Mouse (Mus musculus): Measurements from ENCODE around the gene Tnnt2. TPM values are rescaled to one million over a fixed set of nuclear protein-coding genes. Genes with fewer than 3 reads are reported as not detected.
A peak's percentile ranks its signal among the peaks of the same experiment; 100 is the strongest.

Tnnt2 gene
- polyA plus RNA-seq (2016; fragmentation: Nextera tagmentation; extraction: Ambion mirVana), result 13.3 and 19.4 TPM in 2 replicates

DNA sequence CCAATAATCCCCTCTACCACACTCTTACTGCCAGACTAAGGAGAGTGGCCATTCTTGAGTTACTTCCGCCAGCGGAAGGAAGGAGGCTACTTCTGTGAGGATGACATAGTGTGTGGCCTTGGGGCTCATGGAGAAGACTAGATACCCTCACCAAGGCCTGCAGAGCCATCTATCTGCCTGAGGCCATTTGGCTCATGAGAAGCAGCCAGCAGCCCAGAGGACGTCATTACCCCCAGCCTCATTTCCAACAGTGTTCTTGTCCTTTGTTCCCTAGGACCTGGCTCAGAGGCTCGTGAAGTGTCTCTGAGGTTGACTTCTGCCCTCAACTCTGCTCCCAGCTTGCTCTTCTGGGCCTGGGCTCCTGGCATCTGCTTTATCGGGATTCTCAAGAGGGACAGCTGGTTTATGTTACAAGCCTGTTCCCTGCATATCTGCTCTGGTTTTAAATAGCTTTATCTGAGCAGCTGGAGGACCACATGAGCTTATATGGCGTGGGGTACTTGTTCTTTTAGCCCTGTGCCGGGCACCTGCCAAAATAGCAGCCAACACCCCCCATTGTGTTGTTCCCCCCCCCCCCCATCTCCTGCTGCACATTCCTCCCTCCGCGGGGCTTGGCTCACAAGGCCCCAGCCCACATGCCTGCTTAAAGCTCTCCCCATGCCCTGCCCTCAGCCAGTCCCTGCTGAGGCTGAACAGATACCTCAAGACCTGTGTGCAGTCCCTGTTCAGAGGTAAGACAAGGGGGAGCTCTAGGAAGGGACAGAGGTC is at the start of gene Tnnt2:
Gene Tnnt2 (plus strand): TSS at position 639 of the 768 bp plus-strand sequence.
- no peak within 1 kb of the TSS for H3K4me3 ChIP-seq
- no peaks in the 10 kb centered on the region for H3K4me1 ChIP-seq
- H3K9me3 ChIP-seq, result no peaks in the 10 kb centered on the region
- H3K9ac ChIP-seq, result no peak within 1 kb of the TSS
- H3K4me2 ChIP-seq (replicated peaks), result no peak within 1 kb of the TSS
- no peaks in the 10 kb centered on the region for H3K27me3 ChIP-seq (replicated peaks)
- H3K36me3 ChIP-seq, result no peaks in the 10 kb centered on the region
- no peak within 1 kb of the TSS for H3K27ac ChIP-seq
- WGBS, result 51% methylated on average over 9 of the region's 9 CpGs
- no peak for ATAC-seq (ENCODE audit: low FRiP score, low read depth)

DNA sequence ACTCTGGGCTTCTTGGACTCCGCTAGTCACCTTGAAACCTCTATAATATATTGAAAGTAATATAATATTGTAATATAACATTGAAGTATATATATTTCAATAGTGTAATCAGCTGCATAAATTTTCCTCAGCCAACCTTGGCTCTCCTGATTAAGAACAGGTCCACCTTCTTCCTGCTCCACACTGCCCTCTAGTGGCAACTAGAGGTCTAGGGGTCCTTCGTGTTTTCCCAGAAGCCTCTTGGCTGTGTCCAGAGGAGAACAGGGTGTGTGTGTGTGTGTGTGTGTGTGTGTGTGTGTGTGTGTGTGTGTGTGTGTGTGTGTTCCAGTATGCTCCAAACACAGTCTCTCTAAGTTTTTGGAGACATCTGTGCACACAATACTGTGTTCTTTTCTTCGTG is 48.4 kb upstream of the Tnnt2 start:
- WGBS, result 53% methylated on average over 3 of the region's 3 CpGs
- Histone ChIP-seq H3K4me3 (no peak overlapping the region), H3K4me1 (peaks cover 9% of the 10 kb centered on the region), H3K4me2 (replicated peaks) (no peak overlapping the region), H3K36me3 (no peaks in the 10 kb centered on the region), H3K9ac (no peak overlapping the region), H3K27me3 (replicated peaks) (0 out of 2 replicates have a peak, but pooled peaks cover under 1% of the 10 kb centered on the region), H3K9me3 (no peaks in the 10 kb centered on the region), H3K27ac (no peak overlapping the region)
- 0 out of 2 replicates have a peak, but pooled peaks have one; percentile 42 for ATAC-seq (ENCODE audit: low FRiP score, low read depth)

GRCm38 (mm10) chr1:135788708-135789107 is 47.4 kb upstream of the Tnnt2 start:
- no peaks in the 10 kb centered on the region for H3K36me3 ChIP-seq
- 0 out of 2 replicates have a peak, but pooled peaks cover 3% of the 10 kb centered on the region for H3K27me3 ChIP-seq (replicated peaks)
- H3K27ac ChIP-seq, result no peak overlapping the region
- H3K4me3 ChIP-seq, result no peak overlapping the region
- no peak for ATAC-seq (ENCODE audit: low FRiP score, low read depth)
- H3K9ac ChIP-seq, result no peak overlapping the region
- H3K9me3 ChIP-seq, result no peaks in the 10 kb centered on the region
- peak overlapping the region; percentile 22; the same call in 1 of the 2 replicates for H3K4me2 ChIP-seq (replicated peaks)
- 30% methylated on average over 10 of the region's 10 CpGs for WGBS
- H3K4me1 ChIP-seq, result peaks cover 11% of the 10 kb centered on the region

- ATAC-seq (ENCODE audit: low FRiP score, low read depth), result 0 out of 2 replicates have a peak, but pooled peaks have one; percentile 8
- 12% methylated on average over 5 of the region's 5 CpGs for WGBS
Measured at GRCm38 (mm10) chr1:135789815-135790214, 46.3 kb upstream of the Tnnt2 start.

DNA sequence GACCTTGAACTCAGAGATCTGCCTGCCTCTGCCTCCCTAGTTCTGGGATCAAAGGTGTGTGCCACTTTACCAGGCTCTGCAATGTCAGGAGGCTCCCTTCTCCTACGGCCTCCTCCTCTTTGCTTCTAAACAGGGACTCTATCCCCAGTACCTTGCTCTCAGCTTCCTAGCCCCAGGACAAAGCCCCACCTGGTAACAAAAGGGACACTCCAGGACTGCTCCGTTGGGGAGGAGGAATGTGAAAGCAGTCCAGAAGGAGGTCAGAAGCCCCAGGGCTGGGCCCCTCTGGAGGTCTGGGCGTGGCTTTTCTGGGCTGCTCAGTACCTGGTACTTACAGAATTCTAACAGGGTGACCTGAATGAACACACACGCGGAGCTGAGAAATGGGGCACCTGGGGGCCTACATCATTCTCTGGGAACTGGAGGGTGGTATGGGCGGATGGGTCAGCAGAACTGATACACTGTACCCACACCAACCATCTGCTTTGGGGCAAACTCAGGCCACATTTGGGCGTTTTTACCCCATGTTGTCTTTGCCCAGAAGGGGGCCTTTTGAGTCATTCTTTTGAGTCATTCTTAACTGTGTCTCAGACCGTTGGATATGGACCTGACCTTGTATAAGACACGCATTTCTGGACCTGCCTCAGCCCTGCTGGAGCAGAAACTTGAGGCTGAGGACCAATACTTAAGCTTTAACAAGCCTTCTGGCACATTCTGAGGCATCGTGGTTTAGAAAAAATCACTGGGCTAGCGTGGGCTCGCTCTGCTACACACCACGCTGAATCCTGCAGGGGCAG is 43.8 kb upstream of the Tnnt2 start:
- no peak overlapping the region for H3K4me3 ChIP-seq
- no peak overlapping the region for H3K4me2 ChIP-seq (replicated peaks)
- no peak for ATAC-seq (ENCODE audit: low FRiP score, low read depth)
- 0 out of 2 replicates have a peak, but pooled peaks cover 3% of the 10 kb centered on the region for H3K27me3 ChIP-seq (replicated peaks)
- H3K27ac ChIP-seq, result no peak overlapping the region
- 67% methylated on average over 13 of the region's 13 CpGs for WGBS
- H3K36me3 ChIP-seq, result no peaks in the 10 kb centered on the region
- H3K4me1 ChIP-seq, result peaks cover 13% of the 10 kb centered on the region
- H3K9ac ChIP-seq, result no peak overlapping the region
- H3K9me3 ChIP-seq, result no peaks in the 10 kb centered on the region

More at GRCm38 (mm10) chr1:135789815-135790214, 46.3 kb upstream of the Tnnt2 start:
- Histone ChIP-seq H3K9ac (no peak overlapping the region), H3K9me3 (no peaks in the 10 kb centered on the region), H3K4me1 (peaks cover 13% of the 10 kb centered on the region), H3K4me3 (no peak overlapping the region), H3K36me3 (no peaks in the 10 kb centered on the region), H3K27ac (no peak overlapping the region), H3K4me2 (replicated peaks) (no peak overlapping the region), H3K27me3 (replicated peaks) (0 out of 2 replicates have a peak, but pooled peaks cover 3% of the 10 kb centered on the region)

- H3K4me1 ChIP-seq, result peaks cover 12% of the 10 kb centered on the region
- no peaks in the 10 kb centered on the region for H3K36me3 ChIP-seq
- ATAC-seq (ENCODE audit: low FRiP score, low read depth), result no peak
- H3K4me3 ChIP-seq, result no peak overlapping the region
- peak overlapping the region; percentile 21; the same call in 1 of the 2 replicates for H3K9ac ChIP-seq
- no peaks in the 10 kb centered on the region for H3K9me3 ChIP-seq
- H3K4me2 ChIP-seq (replicated peaks), result peak overlapping the region; percentile 46
- H3K27ac ChIP-seq, result no peak overlapping the region
- WGBS, result 17% methylated on average over 27 of the region's 27 CpGs
- H3K27me3 ChIP-seq (replicated peaks), result 0 out of 2 replicates have a peak, but pooled peaks cover 3% of the 10 kb centered on the region
Measured at GRCm38 (mm10) chr1:135793370-135794215, 42.6 kb upstream of the Tnnt2 start.

DNA sequence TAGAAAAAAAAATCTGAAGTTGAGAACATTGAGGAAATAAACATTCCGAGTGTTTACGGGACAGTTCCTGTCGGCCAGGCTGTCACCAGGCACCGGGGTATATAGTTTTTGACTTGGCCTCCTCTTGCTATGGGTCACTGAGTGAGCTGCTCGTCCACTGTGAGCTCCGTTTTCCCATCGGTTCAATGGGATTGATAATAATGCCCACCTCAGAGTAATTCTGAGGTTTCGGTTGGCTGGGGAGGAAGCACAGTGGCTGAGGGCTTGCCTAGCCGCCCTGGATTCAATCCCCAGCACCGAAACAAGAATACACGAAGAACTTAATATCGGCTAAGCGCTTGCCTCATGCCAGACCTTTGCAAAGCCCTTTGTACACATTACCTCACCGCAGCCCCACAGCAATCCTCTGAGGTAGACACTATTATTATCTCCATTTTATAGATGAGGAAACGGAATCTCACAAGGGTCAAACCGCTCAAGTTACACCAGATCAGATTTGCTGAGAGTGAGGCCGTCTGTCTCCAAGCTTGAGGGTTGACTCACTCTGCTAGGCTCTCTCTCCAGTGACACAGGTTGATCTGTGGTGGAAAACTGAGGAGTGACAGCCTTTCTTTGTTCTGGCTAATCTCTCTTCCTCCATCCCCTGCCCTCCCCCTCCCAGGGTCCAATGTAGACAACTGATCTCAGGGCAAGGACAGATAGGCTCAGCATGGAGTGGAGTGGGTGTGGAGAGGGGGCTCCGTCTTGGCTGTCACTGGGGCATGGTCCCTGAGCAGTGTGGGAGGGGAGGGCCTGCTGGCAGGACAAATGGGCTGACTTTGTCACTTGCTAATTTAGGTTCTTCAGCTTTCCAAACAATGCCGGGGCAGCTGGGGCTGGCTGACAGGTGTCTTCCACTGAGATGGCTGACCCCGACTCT is 41.7 kb upstream of the Tnnt2 start:
- Histone ChIP-seq H3K36me3 (no peaks in the 10 kb centered on the region), H3K9me3 (no peaks in the 10 kb centered on the region), H3K4me1 (peaks cover 8% of the 10 kb centered on the region; the same call in 1 of the 2 replicates), H3K4me3 (no peak overlapping the region), H3K27me3 (replicated peaks) (0 out of 2 replicates have a peak, but pooled peaks cover 3% of the 10 kb centered on the region), H3K9ac (no peak overlapping the region), H3K4me2 (replicated peaks) (peak overlapping the region; percentile 46), H3K27ac (no peak overlapping the region)
- ATAC-seq (ENCODE audit: low FRiP score, low read depth), result no peak
- 56% methylated on average over 20 of the region's 20 CpGs for WGBS

- Histone ChIP-seq H3K9me3 (no peaks in the 10 kb centered on the region), H3K9ac (no peak overlapping the region), H3K36me3 (no peaks in the 10 kb centered on the region), H3K27ac (no peak overlapping the region), H3K4me2 (replicated peaks) (no peak overlapping the region), H3K4me1 (peaks cover 14% of the 10 kb centered on the region), H3K27me3 (replicated peaks) (no peaks in the 10 kb centered on the region), H3K4me3 (no peak overlapping the region)
- no peak for ATAC-seq (ENCODE audit: low FRiP score, low read depth)
- WGBS, result 72% methylated on average over 1 of the region's 1 CpGs
Measured at GRCm38 (mm10) chr1:135798492-135798891, 37.7 kb upstream of the Tnnt2 start.

GRCm38 (mm10) chr1:135799109-135799627 is 37.0 kb upstream of the Tnnt2 start:
- H3K4me1 ChIP-seq, result peaks cover 9% of the 10 kb centered on the region
- H3K9ac ChIP-seq, result no peak overlapping the region
- H3K27me3 ChIP-seq (replicated peaks), result no peaks in the 10 kb centered on the region
- no peak overlapping the region for H3K4me3 ChIP-seq
- H3K4me2 ChIP-seq (replicated peaks), result no peak overlapping the region
- H3K36me3 ChIP-seq, result no peaks in the 10 kb centered on the region
- H3K27ac ChIP-seq, result no peak overlapping the region
- no peaks in the 10 kb centered on the region for H3K9me3 ChIP-seq
- no peak for ATAC-seq (ENCODE audit: low FRiP score, low read depth)
- 66% methylated on average over 8 of the region's 8 CpGs for WGBS

GRCm38 (mm10) chr1:135800192-135800950 is 35.8 kb upstream of the Tnnt2 start:
- H3K27ac ChIP-seq, result no peak overlapping the region

More at GRCm38 (mm10) chr1:135800192-135800950, 35.8 kb upstream of the Tnnt2 start:
- H3K9me3 ChIP-seq, result no peaks in the 10 kb centered on the region
- H3K4me3 ChIP-seq, result no peak overlapping the region
- H3K36me3 ChIP-seq, result no peaks in the 10 kb centered on the region
- ATAC-seq (ENCODE audit: low FRiP score, low read depth), result peak; percentile 50
- WGBS, result 53% methylated on average over 8 of the region's 8 CpGs
- no peaks in the 10 kb centered on the region for H3K27me3 ChIP-seq (replicated peaks)
- no peak overlapping the region for H3K9ac ChIP-seq
- H3K4me2 ChIP-seq (replicated peaks), result no peak overlapping the region
- H3K4me1 ChIP-seq, result peaks cover 9% of the 10 kb centered on the region

Measured in neural tube, embryonic 12.5 days (tissue).